Mouse (Mus musculus): ENCODE results near the gene Rasgrf1.
"Not testable (repeated sequence)": the region's sequence is repeated elsewhere in the genome, so short reads cannot be mapped to it uniquely, and the experiment has no call there.

The Rasgrf1 gene

GRCm38 (mm10) chr9:90027709-90028108 is 118.0 kb downstream of the Rasgrf1 start:
- ATAC-seq (ENCODE audit: insufficient number of reproducible peaks, low FRiP score, low TSS enrichment) = no peak

- ATAC-seq (ENCODE audit: insufficient number of reproducible peaks, low FRiP score, low TSS enrichment) = no peak
Measured at GRCm38 (mm10) chr9:90033922-90034321, 124.2 kb downstream of the Rasgrf1 start.

- ATAC-seq (ENCODE audit: insufficient number of reproducible peaks, low FRiP score, low TSS enrichment) = no peak
Measured at GRCm38 (mm10) chr9:90035168-90035567, 125.5 kb downstream of the Rasgrf1 start.

GRCm38 (mm10) chr9:90035794-90036193 is 126.1 kb downstream of the Rasgrf1 start:
- no peak for ATAC-seq (ENCODE audit: insufficient number of reproducible peaks, low FRiP score, low TSS enrichment)

GRCm38 (mm10) chr9:90036313-90036712 is 126.6 kb downstream of the Rasgrf1 start:
- ATAC-seq (ENCODE audit: insufficient number of reproducible peaks, low FRiP score, low TSS enrichment) = no peak

GRCm38 (mm10) chr9:90038535-90038934 is 128.8 kb downstream of the Rasgrf1 start:
- ATAC-seq (ENCODE audit: insufficient number of reproducible peaks, low FRiP score, low TSS enrichment) = no peak

- ATAC-seq (ENCODE audit: insufficient number of reproducible peaks, low FRiP score, low TSS enrichment) = no peak
Measured at GRCm38 (mm10) chr9:90040916-90041315, 131.2 kb downstream of the Rasgrf1 start.

GRCm38 (mm10) chr9:90041556-90041955 is 131.8 kb downstream of the Rasgrf1 start:
- no peak for ATAC-seq (ENCODE audit: insufficient number of reproducible peaks, low FRiP score, low TSS enrichment)

GRCm38 (mm10) chr9:90042906-90043305 is 133.2 kb downstream of the Rasgrf1 start:
- ATAC-seq (ENCODE audit: insufficient number of reproducible peaks, low FRiP score, low TSS enrichment) = not testable (repeated sequence)

- ATAC-seq (ENCODE audit: insufficient number of reproducible peaks, low FRiP score, low TSS enrichment) = no peak
Measured at GRCm38 (mm10) chr9:90045191-90045590, 135.5 kb downstream of the Rasgrf1 start.

GRCm38 (mm10) chr9:90047937-90048627 is 138.4 kb downstream of the Rasgrf1 start:
- no peak for ATAC-seq (ENCODE audit: insufficient number of reproducible peaks, low FRiP score, low TSS enrichment)

- ATAC-seq (ENCODE audit: insufficient number of reproducible peaks, low FRiP score, low TSS enrichment) = no peak
Measured at GRCm38 (mm10) chr9:90053852-90054251, 144.1 kb downstream of the Rasgrf1 start, which contains the start of gene Ctsh. Gene Ctsh (plus strand): TSS chr9:90054152.

GRCm38 (mm10) chr9:90054371-90055145 is 144.8 kb downstream of the Rasgrf1 start:
- no peak for ATAC-seq (ENCODE audit: insufficient number of reproducible peaks, low FRiP score, low TSS enrichment)

GRCm38 (mm10) chr9:90055409-90055808 is 145.7 kb downstream of the Rasgrf1 start:
- no peak for ATAC-seq (ENCODE audit: insufficient number of reproducible peaks, low FRiP score, low TSS enrichment)

GRCm38 (mm10) chr9:90055911-90056310 is 146.2 kb downstream of the Rasgrf1 start:
- ATAC-seq (ENCODE audit: insufficient number of reproducible peaks, low FRiP score, low TSS enrichment) = no peak

GRCm38 (mm10) chr9:90056716-90057115 is 147.0 kb downstream of the Rasgrf1 start:
- ATAC-seq (ENCODE audit: insufficient number of reproducible peaks, low FRiP score, low TSS enrichment) = no peak

GRCm38 (mm10) chr9:90059828-90060573 is 150.3 kb downstream of the Rasgrf1 start:
- ATAC-seq (ENCODE audit: insufficient number of reproducible peaks, low FRiP score, low TSS enrichment) = no peak

GRCm38 (mm10) chr9:90060574-90060875 is 150.8 kb downstream of the Rasgrf1 start:
- ATAC-seq (ENCODE audit: insufficient number of reproducible peaks, low FRiP score, low TSS enrichment) = no peak

- not testable (repeated sequence) for ATAC-seq (ENCODE audit: insufficient number of reproducible peaks, low FRiP score, low TSS enrichment)
Measured at GRCm38 (mm10) chr9:90060932-90061331, 151.2 kb downstream of the Rasgrf1 start.

- no peak for ATAC-seq (ENCODE audit: insufficient number of reproducible peaks, low FRiP score, low TSS enrichment)
Measured at GRCm38 (mm10) chr9:90067341-90067740, 157.6 kb downstream of the Rasgrf1 start.

- ATAC-seq (ENCODE audit: insufficient number of reproducible peaks, low FRiP score, low TSS enrichment) = no peak
Measured at GRCm38 (mm10) chr9:90068786-90069185, 159.1 kb downstream of the Rasgrf1 start.

Measured in cerebellum, adult (tissue).